Mouse (Mus musculus) pancreas, adult 10 weeks (tissue): ENCODE data around the gene Me1. TPM values are rescaled to one million over a fixed set of nuclear protein-coding genes. Genes with fewer than 3 reads are reported as not detected.

Experiments
- polyA plus RNA-seq: library from polyadenylated mRNA; stranded (reverse); fragments of 350-450 nt; fragmentation: Illumina TruSeq; extraction: RNeasy Lipid Tissue Mini Kit (QIAGEN cat#74804); gene quantifications from one replicate; pipeline ENCODE4 v1.2.3, GENCODE M21; 2015; ENCODE audit warnings: low read depth, low replicate concordance; ENCODE audit not compliant: insufficient read depth

The Me1 gene
- polyA plus RNA-seq = 6.4 TPM

GRCm38 (mm10) chr9:86695818-86696261 lies at the start of gene Me1:
TSS of gene Me1 (minus strand) at chr9:86695953.

GRCm38 (mm10) chr9:86742959-86743911 lies 47.5 kb upstream of the Me1 start, which contains the start of gene Prss35:
TSS of gene Prss35 (plus strand) at chr9:86743649.

GRCm38 (mm10) chr9:86571540-86572135 lies 124.1 kb downstream of the Me1 start, which contains the start of the genes Pgm3 and Rwdd2a:
TSS of gene Pgm3 (minus strand) at chr9:86571842.
TSS of gene Rwdd2a (plus strand) at chr9:86571991.

Other genes with a start within 250 kb of the Me1 start
- gene Ube2cbp, start 231.0 kb downstream of the Me1 start, polyA plus RNA-seq = not detected
- gene Dop1a, start 228.8 kb downstream of the Me1 start, polyA plus RNA-seq = 10.2 TPM
- gene Pgm3, start 124.1 kb downstream of the Me1 start, polyA plus RNA-seq = 3.7 TPM
- 1.3 TPM for gene Rwdd2a, start 124.0 kb downstream of the Me1 start, polyA plus RNA-seq
- not detected for gene Prss35, start 47.7 kb upstream of the Me1 start, polyA plus RNA-seq
- 0.61 TPM for gene Snap91, start 184.7 kb upstream of the Me1 start, polyA plus RNA-seq